Mouse (Mus musculus) embryonic fibroblast, embryonic 13.5 days (primary cell): Measurements from ENCODE around the gene Tmem120a. TPM values are rescaled to one million over a fixed set of nuclear protein-coding genes. Genes with fewer than 3 reads are reported as not detected.

Experiments used
- H3K27ac ChIP-seq: 2 replicates; pipeline ENCODE4 v1.5.1; 2012; ENCODE audit warnings: low read length, control low read depth, inconsistent platforms; ENCODE audit not compliant: insufficient read depth
- H3K4me1 ChIP-seq: 2 replicates; pipeline ENCODE4 v1.6.1; 2011; ENCODE audit warnings: low read length; ENCODE audit not compliant: control insufficient read depth, insufficient read depth
- H3K4me3 ChIP-seq: 2 replicates; pipeline ENCODE4 v1.5.1; 2011; ENCODE audit warnings: mild to moderate bottlenecking, control low read depth, low read length; ENCODE audit not compliant: insufficient read depth
- CTCF ChIP-seq: IDR thresholded peaks from 2 replicates; pipeline ENCODE4 v1.5.1; 2011; ENCODE audit warnings: mild to moderate bottlenecking, control low read depth, low read length, moderate library complexity, borderline replicate concordance; ENCODE audit not compliant: insufficient read depth
- POLR2A ChIP-seq: IDR thresholded peaks from 2 replicates; pipeline ENCODE4 v1.6.1; 2011; ENCODE audit warnings: low read depth, mild to moderate bottlenecking, control low read depth, low read length, moderate library complexity
- polyA plus RNA-seq: library from polyadenylated mRNA; stranded (reverse); fragments of >200 nt; gene quantifications from 2 replicates; pipeline ENCODE4 v1.2.4, GENCODE M21; 2011; ENCODE audit warnings: low read depth; ENCODE audit not compliant: missing spikeins, insufficient read length

Tmem120a gene
- polyA plus RNA-seq, 1 experiment: 89.3 TPM

- H3K27ac ChIP-seq: 0 out of 2 replicates have a peak overlapping the region, but pooled peaks have one; percentile 1
- TF ChIP-seq CTCF (no peak), POLR2A (no peak)
Measured at GRCm38 (mm10) chr5:135712803-135713202, 31.4 kb downstream of the Tmem120a start.

GRCm38 (mm10) chr5:135711582-135712355, 32.5 kb downstream of the Tmem120a start:
- no peak for TF ChIP-seq CTCF
- no peak for TF ChIP-seq POLR2A
- Histone ChIP-seq H3K4me3 (no peak overlapping the region), H3K4me1 (peaks cover 6% of the 10 kb centered on the region)

More at GRCm38 (mm10) chr5:135712803-135713202, 31.4 kb downstream of the Tmem120a start:
- no peak overlapping the region for H3K4me3 ChIP-seq
- peaks cover 6% of the 10 kb centered on the region for H3K4me1 ChIP-seq

GRCm38 (mm10) chr5:135710599-135711214, 33.5 kb downstream of the Tmem120a start:
- Histone ChIP-seq H3K27ac (no peak overlapping the region), H3K4me1 (peaks cover 6% of the 10 kb centered on the region), H3K4me3 (no peak overlapping the region)
- no peak for TF ChIP-seq CTCF
- TF ChIP-seq POLR2A: no peak

More at GRCm38 (mm10) chr5:135711582-135712355, 32.5 kb downstream of the Tmem120a start:
- H3K27ac ChIP-seq: no peak overlapping the region

GRCm38 (mm10) chr5:135709716-135710115, 34.5 kb downstream of the Tmem120a start:
- Histone ChIP-seq H3K4me1 (peaks cover 6% of the 10 kb centered on the region), H3K4me3 (no peak overlapping the region), H3K27ac (no peak overlapping the region)
- TF ChIP-seq POLR2A: no peak
- no peak for TF ChIP-seq CTCF

GRCm38 (mm10) chr5:135707855-135708254, 36.4 kb downstream of the Tmem120a start:
- Histone ChIP-seq H3K27ac (no peak overlapping the region), H3K4me1 (peaks cover 7% of the 10 kb centered on the region; the same call in 1 of the 2 replicates), H3K4me3 (no peak overlapping the region)
- TF ChIP-seq CTCF: no peak
- TF ChIP-seq POLR2A: no peak

GRCm38 (mm10) chr5:135707039-135707438, 37.2 kb downstream of the Tmem120a start:
- peaks cover 12% of the 10 kb centered on the region for H3K4me1 ChIP-seq
- H3K4me3 ChIP-seq: no peak overlapping the region
- no peak for TF ChIP-seq POLR2A
- TF ChIP-seq CTCF: no peak
- no peak overlapping the region for H3K27ac ChIP-seq

GRCm38 (mm10) chr5:135705383-135705782, 38.9 kb downstream of the Tmem120a start:
- Histone ChIP-seq H3K4me3 (no peak overlapping the region), H3K4me1 (peaks cover 12% of the 10 kb centered on the region), H3K27ac (no peak overlapping the region)
- TF ChIP-seq CTCF (no peak), POLR2A (no peak)

GRCm38 (mm10) chr5:135703431-135703830, 40.8 kb downstream of the Tmem120a start:
- Histone ChIP-seq H3K4me3 (no peak overlapping the region), H3K27ac (peak overlapping the region; percentile 42), H3K4me1 (peaks cover 12% of the 10 kb centered on the region)
- TF ChIP-seq CTCF (no peak), POLR2A (no peak)

- Histone ChIP-seq H3K4me3 (no peak overlapping the region), H3K27ac (peak overlapping the region; percentile 42), H3K4me1 (peaks cover 12% of the 10 kb centered on the region)
- no peak for TF ChIP-seq POLR2A
- peak; percentile 71; the same call in 1 of the 2 replicates for TF ChIP-seq CTCF
Measured at GRCm38 (mm10) chr5:135702682-135703192, 41.5 kb downstream of the Tmem120a start.
